Mouse (Mus musculus): ENCODE data around the gene Jaml.

Gene Jaml

GRCm38 (mm10) chr9:45083132-45083531 lies 4.1 kb downstream of the Jaml start:
- no peak for DNase-seq (ENCODE audit: low spot score in 2 of 2)

GRCm38 (mm10) chr9:45084556-45084955 lies 5.6 kb downstream of the Jaml start:
- no peak for DNase-seq (ENCODE audit: low spot score in 2 of 2)

GRCm38 (mm10) chr9:45085741-45086690 lies 7.0 kb downstream of the Jaml start:
- DNase-seq (ENCODE audit: low spot score in 2 of 2) = no peak

GRCm38 (mm10) chr9:45088040-45088439 lies 9.1 kb downstream of the Jaml start:
- no peak for DNase-seq (ENCODE audit: low spot score in 2 of 2)

GRCm38 (mm10) chr9:45090811-45091210 lies 11.8 kb downstream of the Jaml start:
- no peak for DNase-seq (ENCODE audit: low spot score in 2 of 2)

GRCm38 (mm10) chr9:45092641-45093040 lies 13.7 kb downstream of the Jaml start:
- DNase-seq (ENCODE audit: low spot score in 2 of 2) = peak in 1 of 2 experiments; percentile 5

- no peak for DNase-seq (ENCODE audit: low spot score in 2 of 2)
These were observed 16.4 kb downstream of the Jaml start for GRCm38 (mm10) chr9:45095149-45095937.

- no peak for DNase-seq (ENCODE audit: low spot score in 2 of 2)
These were observed 18.9 kb downstream of the Jaml start for GRCm38 (mm10) chr9:45097877-45098276.

GRCm38 (mm10) chr9:45098426-45098825 lies 19.4 kb downstream of the Jaml start:
- DNase-seq (ENCODE audit: low spot score in 2 of 2) = no peak

GRCm38 (mm10) chr9:45102528-45102927 lies 23.5 kb downstream of the Jaml start:
- no peak for DNase-seq (ENCODE audit: low spot score in 2 of 2)

- DNase-seq (ENCODE audit: low spot score in 2 of 2) = no peak
These were observed 24.4 kb downstream of the Jaml start for GRCm38 (mm10) chr9:45103211-45103979.

- no peak for DNase-seq (ENCODE audit: low spot score in 2 of 2)
These were observed 26.8 kb downstream of the Jaml start for GRCm38 (mm10) chr9:45105596-45106374.

GRCm38 (mm10) chr9:45115706-45116105 lies 36.7 kb downstream of the Jaml start:
- no peak for DNase-seq (ENCODE audit: low spot score in 2 of 2)

GRCm38 (mm10) chr9:45116819-45117218 lies 37.8 kb downstream of the Jaml start:
- DNase-seq (ENCODE audit: low spot score in 2 of 2) = no peak

GRCm38 (mm10) chr9:45117741-45118431 lies 38.9 kb downstream of the Jaml start, which contains the start of gene Scn2b:
Gene Scn2b (plus strand): TSS chr9:45117782.
- no peak for DNase-seq (ENCODE audit: low spot score in 2 of 2)

- no peak for DNase-seq (ENCODE audit: low spot score in 2 of 2)
These were observed 39.6 kb downstream of the Jaml start for GRCm38 (mm10) chr9:45118552-45118951.

- no peak for DNase-seq (ENCODE audit: low spot score in 2 of 2)
These were observed 40.5 kb downstream of the Jaml start for GRCm38 (mm10) chr9:45119316-45119953.

GRCm38 (mm10) chr9:45119954-45120530 lies 41.1 kb downstream of the Jaml start:
- no peak for DNase-seq (ENCODE audit: low spot score in 2 of 2)

- DNase-seq (ENCODE audit: low spot score in 2 of 2) = no peak
These were observed 41.6 kb downstream of the Jaml start for GRCm38 (mm10) chr9:45120567-45120966.
